Mouse (Mus musculus) kidney, embryonic 15.5 days (tissue): ENCODE measurements around the gene Kcnma1. TPM values are rescaled to one million over a fixed set of nuclear protein-coding genes. Genes with fewer than 3 reads are reported as not detected.
A peak's percentile ranks its signal among the peaks of the same experiment; 100 is the strongest.

ENCODE experiments used
- ATAC-seq: fragments of 200-750 bp; cut with Nextera tagmentation; replicated peaks from 2 replicates; pipeline ENCODE4 v1.8.0; 2017; ENCODE audit warnings: moderate TSS enrichment; ENCODE audit not compliant: low FRiP score
- H3K27ac ChIP-seq: fragments of 300-500 bp; sonication (generic); 2 replicates; pipeline ENCODE4 v1.5.1; 2015; ENCODE audit warnings: mild to moderate bottlenecking, inconsistent platforms
- H3K27me3 ChIP-seq: fragments of 300-500 bp; sonication (generic); 2 replicates; pipeline ENCODE4 v1.6.1; 2015; ENCODE audit warnings: inconsistent platforms
- H3K36me3 ChIP-seq: fragments of 300-500 bp; sonication (generic); 2 replicates; pipeline ENCODE4 v1.6.1; 2015; ENCODE audit warnings: inconsistent platforms
- H3K4me1 ChIP-seq: fragments of 300-500 bp; sonication (generic); 2 replicates; pipeline ENCODE4 v1.6.1; 2015; ENCODE audit warnings: inconsistent platforms
- H3K4me2 ChIP-seq: fragments of 300-500 bp; sonication (generic); 2 replicates; pipeline ENCODE4 v1.6.1; 2015; ENCODE audit warnings: moderate library complexity, mild to moderate bottlenecking, inconsistent platforms
- H3K4me3 ChIP-seq: fragments of 300-500 bp; sonication (generic); replicated peaks from 2 replicates; pipeline ENCODE4 v1.5.1; 2015; ENCODE audit warnings: mild to moderate bottlenecking, inconsistent platforms
- H3K9ac ChIP-seq: fragments of 300-500 bp; sonication (generic); 2 replicates; pipeline ENCODE4 v1.6.1; 2015; ENCODE audit warnings: mild to moderate bottlenecking, inconsistent platforms
- H3K9me3 ChIP-seq: fragments of 300-500 bp; sonication (generic); replicated peaks from 2 replicates; pipeline ENCODE4 v1.6.1; 2016; ENCODE audit warnings: inconsistent platforms
- WGBS: fragments of 180-500 bp; shearing (Covaris S2); methylation state at CpG from one replicate; pipeline ENCODE4 v1.1.7; 2015; ENCODE audit warnings: mixed read lengths; 5-methylcytosine and 5-hydroxymethylcytosine counted together
- polyA plus RNA-seq: library from polyadenylated mRNA; unstranded; fragments of >200 nt; fragmentation: Nextera tagmentation; extraction: Ambion mirVana; gene quantifications from 2 replicates; pipeline ENCODE4 v1.2.1, GENCODE M21; 2015

The Kcnma1 gene
- polyA plus RNA-seq, 1 experiment from 2014 or later = 2.5 TPM

- Histone ChIP-seq H3K4me2 (no peak overlapping the region), H3K36me3 (no peaks in the 10 kb centered on the region), H3K9ac (no peak overlapping the region), H3K4me3 (no peak overlapping the region), H3K9me3 (no peaks in the 10 kb centered on the region), H3K4me1 (no peaks in the 10 kb centered on the region), H3K27ac (no peak overlapping the region), H3K27me3 (no peaks in the 10 kb centered on the region)
- 83% methylated on average over 5 of the region's 5 CpGs for WGBS
- no peak for ATAC-seq
Observed at GRCm38 (mm10) chr14:23897815-23898214, 116.5 kb downstream of the Kcnma1 start.

GRCm38 (mm10) chr14:23896036-23896435 lies 118.3 kb downstream of the Kcnma1 start:
- Histone ChIP-seq H3K9me3 (no peaks in the 10 kb centered on the region), H3K36me3 (no peaks in the 10 kb centered on the region), H3K9ac (no peak overlapping the region), H3K4me2 (no peak overlapping the region), H3K4me1 (0 out of 2 replicates have a peak, but pooled peaks cover 3% of the 10 kb centered on the region), H3K4me3 (no peak overlapping the region), H3K27ac (no peak overlapping the region), H3K27me3 (no peaks in the 10 kb centered on the region)
- ATAC-seq = no peak
- 88% methylated on average over 3 of the region's 3 CpGs for WGBS

GRCm38 (mm10) chr14:23886112-23886511 lies 128.2 kb downstream of the Kcnma1 start:
- H3K4me1 ChIP-seq = peaks cover 5% of the 10 kb centered on the region; the same call in 1 of the 2 replicates
- no peaks in the 10 kb centered on the region for H3K9me3 ChIP-seq
- 58% methylated on average over 4 of the region's 4 CpGs for WGBS
- H3K4me2 ChIP-seq = no peak overlapping the region
- H3K27me3 ChIP-seq = no peaks in the 10 kb centered on the region
- H3K9ac ChIP-seq = no peak overlapping the region
- no peak overlapping the region for H3K4me3 ChIP-seq
- ATAC-seq = no peak
- no peak overlapping the region for H3K27ac ChIP-seq
- no peaks in the 10 kb centered on the region for H3K36me3 ChIP-seq

- Histone ChIP-seq H3K9ac (no peak overlapping the region), H3K9me3 (no peaks in the 10 kb centered on the region), H3K27ac (no peak overlapping the region), H3K4me1 (peaks cover 5% of the 10 kb centered on the region; the same call in 1 of the 2 replicates), H3K27me3 (no peaks in the 10 kb centered on the region), H3K4me2 (no peak overlapping the region), H3K4me3 (no peak overlapping the region), H3K36me3 (no peaks in the 10 kb centered on the region)
- 36% methylated on average over 6 of the region's 6 CpGs for WGBS
- ATAC-seq = 0 out of 2 replicates have a peak, but pooled peaks have one; percentile 36
Observed at GRCm38 (mm10) chr14:23885539-23885938, 128.8 kb downstream of the Kcnma1 start.

GRCm38 (mm10) chr14:23885071-23885470 lies 129.2 kb downstream of the Kcnma1 start:
- no peak overlapping the region for H3K9ac ChIP-seq
- no peak overlapping the region for H3K4me2 ChIP-seq
- H3K4me3 ChIP-seq = no peak overlapping the region
- no peak overlapping the region for H3K27ac ChIP-seq
- H3K27me3 ChIP-seq = no peaks in the 10 kb centered on the region
- 87% methylated on average over 4 of the region's 4 CpGs for WGBS
- ATAC-seq = no peak
- H3K9me3 ChIP-seq = no peaks in the 10 kb centered on the region
- peaks cover 5% of the 10 kb centered on the region; the same call in 1 of the 2 replicates for H3K4me1 ChIP-seq
- H3K36me3 ChIP-seq = no peaks in the 10 kb centered on the region

- no peak overlapping the region for H3K4me2 ChIP-seq
- WGBS = 64% methylated on average over 1 of the region's 1 CpGs
- no peak for ATAC-seq
- no peaks in the 10 kb centered on the region for H3K36me3 ChIP-seq
- no peaks in the 10 kb centered on the region for H3K9me3 ChIP-seq
- no peaks in the 10 kb centered on the region for H3K27me3 ChIP-seq
- no peak overlapping the region for H3K9ac ChIP-seq
- H3K27ac ChIP-seq = no peak overlapping the region
- H3K4me3 ChIP-seq = no peak overlapping the region
- H3K4me1 ChIP-seq = peaks cover 5% of the 10 kb centered on the region; the same call in 1 of the 2 replicates
Observed at GRCm38 (mm10) chr14:23882001-23882400, 132.3 kb downstream of the Kcnma1 start.

GRCm38 (mm10) chr14:23879331-23879730 lies 135.0 kb downstream of the Kcnma1 start:
- Histone ChIP-seq H3K4me2 (no peak overlapping the region), H3K36me3 (no peaks in the 10 kb centered on the region), H3K9ac (no peak overlapping the region), H3K4me3 (no peak overlapping the region), H3K27me3 (no peaks in the 10 kb centered on the region; the same call in 1 of the 2 replicates), H3K4me1 (no peaks in the 10 kb centered on the region), H3K27ac (no peak overlapping the region), H3K9me3 (no peaks in the 10 kb centered on the region)
- no peak for ATAC-seq
- 77% methylated on average over 3 of the region's 3 CpGs for WGBS

- H3K4me3 ChIP-seq = no peak overlapping the region
Observed at GRCm38 (mm10) chr14:23877561-23877960, 136.7 kb downstream of the Kcnma1 start.

GRCm38 (mm10) chr14:23874545-23874944 lies 139.7 kb downstream of the Kcnma1 start:
- Histone ChIP-seq H3K9ac (no peak overlapping the region), H3K27ac (no peak overlapping the region), H3K36me3 (no peaks in the 10 kb centered on the region), H3K4me1 (no peaks in the 10 kb centered on the region), H3K4me2 (no peak overlapping the region), H3K9me3 (no peaks in the 10 kb centered on the region), H3K27me3 (peaks cover 7% of the 10 kb centered on the region; the same call in 1 of the 2 replicates), H3K4me3 (no peak overlapping the region)
- 72% methylated on average over 2 of the region's 2 CpGs for WGBS
- ATAC-seq = no peak

More at GRCm38 (mm10) chr14:23877561-23877960, 136.7 kb downstream of the Kcnma1 start:
- no peaks in the 10 kb centered on the region for H3K4me1 ChIP-seq
- H3K27me3 ChIP-seq = no peaks in the 10 kb centered on the region; the same call in 1 of the 2 replicates
- no peak overlapping the region for H3K4me2 ChIP-seq
- WGBS = 74% methylated on average over 5 of the region's 5 CpGs
- H3K36me3 ChIP-seq = no peaks in the 10 kb centered on the region
- no peaks in the 10 kb centered on the region for H3K9me3 ChIP-seq
- no peak for ATAC-seq
- no peak overlapping the region for H3K9ac ChIP-seq
- no peak overlapping the region for H3K27ac ChIP-seq

GRCm38 (mm10) chr14:23857034-23857433 lies 157.3 kb downstream of the Kcnma1 start:
- Histone ChIP-seq H3K9me3 (no peaks in the 10 kb centered on the region), H3K27ac (no peak overlapping the region), H3K4me2 (no peak overlapping the region), H3K4me3 (no peak overlapping the region), H3K27me3 (no peaks in the 10 kb centered on the region), H3K4me1 (no peaks in the 10 kb centered on the region), H3K9ac (no peak overlapping the region), H3K36me3 (no peaks in the 10 kb centered on the region)
- 80% methylated on average over 4 of the region's 4 CpGs for WGBS
- ATAC-seq = no peak

GRCm38 (mm10) chr14:23854946-23855345 lies 159.3 kb downstream of the Kcnma1 start:
- no peak overlapping the region for H3K4me3 ChIP-seq
- ATAC-seq = no peak
- WGBS = 54% methylated on average over 2 of the region's 2 CpGs

GRCm38 (mm10) chr14:23848529-23849141 lies 165.7 kb downstream of the Kcnma1 start:
- 17% methylated on average over 6 of the region's 6 CpGs for WGBS
- ATAC-seq = peak; percentile 85
- no peak overlapping the region for H3K9ac ChIP-seq

More at GRCm38 (mm10) chr14:23854946-23855345, 159.3 kb downstream of the Kcnma1 start:
- Histone ChIP-seq H3K4me2 (no peak overlapping the region), H3K4me1 (no peaks in the 10 kb centered on the region), H3K27me3 (no peaks in the 10 kb centered on the region), H3K9me3 (no peaks in the 10 kb centered on the region), H3K27ac (no peak overlapping the region), H3K36me3 (no peaks in the 10 kb centered on the region), H3K9ac (no peak overlapping the region)

More at GRCm38 (mm10) chr14:23848529-23849141, 165.7 kb downstream of the Kcnma1 start:
- Histone ChIP-seq H3K4me1 (peaks cover 16% of the 10 kb centered on the region), H3K36me3 (no peaks in the 10 kb centered on the region), H3K4me2 (no peak overlapping the region), H3K4me3 (no peak overlapping the region), H3K27me3 (no peaks in the 10 kb centered on the region), H3K9me3 (no peaks in the 10 kb centered on the region), H3K27ac (no peak overlapping the region)
